Mouse (Mus musculus): ENCODE results near the gene Slc16a5.

DNA sequence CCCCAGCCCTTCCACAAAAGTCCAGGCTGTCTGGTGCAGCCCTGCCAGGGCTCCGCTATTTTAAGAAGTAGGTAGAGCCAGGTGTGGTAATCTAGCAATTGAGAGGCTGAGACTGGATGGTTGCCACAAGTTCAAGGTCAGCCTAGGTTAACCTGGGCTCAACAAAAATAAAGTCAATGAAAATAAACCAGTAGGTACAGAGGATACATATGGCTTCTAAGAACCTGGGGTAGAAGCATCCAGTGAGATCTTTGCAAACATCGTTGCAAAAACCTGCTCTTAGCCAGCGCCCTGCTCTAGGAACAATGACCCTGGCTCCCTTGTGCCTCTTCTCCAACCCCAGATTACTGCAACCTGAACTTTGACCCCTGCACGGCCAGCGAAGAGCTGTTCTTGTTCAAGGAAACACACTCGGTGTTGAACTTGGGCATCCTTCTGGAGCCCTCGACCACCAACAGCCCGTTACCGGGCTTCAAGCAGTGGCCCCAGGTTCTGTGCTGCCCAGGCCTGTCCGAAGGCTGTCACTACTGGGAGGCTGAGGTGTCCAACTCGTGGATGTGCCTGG is 14.9 kb upstream of the Slc16a5 start:
- TF ChIP-seq CTCF (IDR thresholded peaks at IDR 0.05) (no peak), EP300 (IDR thresholded peaks at IDR 0.05) (no peak)
